Mouse (Mus musculus): Measurements from ENCODE around the gene Rnf113a2.

The Rnf113a2 gene

DNA sequence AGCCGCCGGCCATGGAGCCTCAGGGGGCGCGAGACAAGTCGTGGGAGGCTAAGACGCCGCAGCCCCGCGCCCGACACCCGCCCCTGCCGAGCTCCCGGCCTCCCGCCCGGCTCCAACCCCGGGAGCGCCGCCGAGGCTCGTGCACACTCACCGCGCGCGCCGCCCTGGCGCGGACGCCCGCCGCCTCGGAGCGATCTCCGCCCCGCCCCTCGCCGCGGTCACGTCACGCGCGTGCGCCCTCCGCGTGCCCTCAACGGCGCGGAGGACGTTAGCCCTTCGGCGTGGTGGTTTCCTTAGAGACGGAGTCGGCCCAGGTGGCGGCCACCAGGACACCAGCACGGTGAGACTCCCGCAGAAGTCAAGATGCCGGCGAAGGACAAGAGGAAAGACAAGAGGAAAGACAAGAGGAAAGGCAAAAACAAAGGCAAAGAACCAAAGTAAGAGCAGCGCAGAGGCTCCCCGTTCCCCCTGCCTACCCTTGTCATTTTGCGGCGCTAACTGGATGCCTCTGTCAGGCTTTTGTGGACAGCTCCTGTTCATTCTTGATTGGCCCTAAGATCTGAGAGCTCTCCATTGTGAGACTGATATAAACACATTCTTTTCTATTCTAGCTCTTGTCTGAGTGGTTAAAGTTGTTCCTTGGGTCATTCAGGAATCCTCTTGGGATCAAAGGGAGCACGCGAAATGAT lies 8.0 kb upstream of the Rnf113a2 start, which contains the start of the genes Entpd5 and Bbof1:
TSS of gene Entpd5 (minus strand) at position 211 of the 689 bp plus-strand sequence.
TSS of gene Bbof1 (plus strand) at position 253 of the 689 bp plus-strand sequence.
- peak; percentile 93 for DNase-seq

DNA sequence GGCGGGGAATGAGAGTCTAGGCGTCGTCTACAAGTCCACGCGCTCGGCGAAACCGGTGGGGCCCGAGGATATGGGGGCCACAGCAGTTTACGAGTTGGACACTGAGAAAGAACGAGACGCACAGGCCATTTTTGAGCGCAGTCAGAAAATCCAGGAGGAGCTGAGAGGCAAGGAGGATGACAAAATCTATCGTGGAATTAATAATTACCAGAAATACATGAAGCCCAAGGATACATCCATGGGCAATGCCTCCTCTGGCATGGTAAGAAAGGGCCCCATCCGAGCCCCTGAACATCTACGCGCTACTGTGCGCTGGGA lies 568 bp downstream of the Rnf113a2 start:
- no peak for DNase-seq

DNA sequence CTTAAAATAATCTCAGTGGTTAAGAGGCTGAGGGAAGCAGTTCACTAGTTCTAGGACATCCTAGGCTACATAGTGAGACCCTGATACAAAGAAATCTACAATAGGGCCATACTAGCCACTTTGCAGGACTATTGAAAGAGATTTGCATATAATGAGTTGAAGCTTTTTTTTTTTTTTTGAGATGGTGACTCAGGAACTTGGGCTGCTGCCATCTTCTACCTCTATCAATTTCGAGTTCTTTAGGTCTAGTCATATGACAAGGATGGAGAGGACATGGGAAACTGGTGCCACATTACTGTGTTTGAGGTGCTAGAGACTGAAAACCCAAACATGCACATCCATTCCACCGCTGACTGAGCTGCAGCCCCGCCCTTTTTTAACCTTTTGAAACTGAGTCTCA lies 7.0 kb downstream of the Rnf113a2 start:
- DNase-seq, result no peak

DNA sequence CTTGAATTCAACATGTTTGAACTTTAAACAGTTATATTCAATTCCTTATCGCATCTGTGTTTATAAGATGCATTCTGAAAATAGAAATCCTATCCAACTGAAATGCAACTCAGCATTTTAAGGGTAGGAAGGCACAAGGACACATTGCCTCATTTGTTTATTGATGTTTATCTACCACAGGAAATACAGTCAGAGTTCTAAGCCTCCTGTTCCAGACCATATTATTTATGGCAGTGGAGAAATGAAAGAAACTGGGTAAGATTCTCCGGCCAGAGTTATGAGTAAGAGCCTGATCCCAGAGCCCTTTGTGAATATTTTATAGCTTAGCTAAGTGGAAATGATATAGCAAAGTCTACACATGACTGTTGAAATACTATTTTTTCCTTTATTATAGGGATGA lies 12.8 kb downstream of the Rnf113a2 start:
- DNase-seq, result no peak

DNA sequence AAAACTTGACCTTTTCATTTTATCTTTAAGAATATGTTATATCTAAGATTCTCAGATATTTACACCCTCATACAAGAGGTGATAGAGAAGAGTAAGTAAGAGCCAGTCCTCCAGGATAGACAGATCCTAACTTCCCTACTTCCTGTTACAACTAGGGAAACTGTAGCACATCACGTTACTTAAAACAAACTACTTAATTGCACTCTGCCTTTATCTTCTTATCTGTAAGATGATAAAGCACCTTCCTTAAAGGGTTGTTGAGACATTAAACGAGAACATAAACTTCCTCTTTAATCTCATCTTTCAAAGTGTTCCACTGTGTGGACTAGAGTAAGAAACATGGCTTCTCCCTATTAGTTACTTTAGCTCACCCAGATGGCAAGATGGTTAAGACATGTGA lies 21.7 kb downstream of the Rnf113a2 start:
- DNase-seq, result no peak

DNA sequence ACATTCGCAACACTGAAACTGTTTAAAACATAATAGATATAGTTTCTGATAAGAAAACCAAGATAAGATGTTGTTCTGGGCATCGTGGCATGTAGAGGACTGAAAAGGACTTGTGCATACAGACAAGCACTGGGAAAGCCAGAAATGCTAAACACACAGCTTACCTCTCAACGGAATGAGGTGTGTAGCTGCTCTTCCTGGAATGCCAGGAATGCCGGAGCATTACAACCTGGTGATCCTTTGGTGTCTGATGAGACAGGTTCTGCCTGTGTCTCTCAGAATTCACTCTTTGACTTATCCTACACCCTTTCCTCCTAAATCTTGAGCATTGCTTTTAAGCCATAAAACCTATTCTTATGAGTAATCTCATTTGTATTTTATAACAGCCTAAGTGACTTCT lies 25.5 kb downstream of the Rnf113a2 start:
- DNase-seq, result no peak

DNA sequence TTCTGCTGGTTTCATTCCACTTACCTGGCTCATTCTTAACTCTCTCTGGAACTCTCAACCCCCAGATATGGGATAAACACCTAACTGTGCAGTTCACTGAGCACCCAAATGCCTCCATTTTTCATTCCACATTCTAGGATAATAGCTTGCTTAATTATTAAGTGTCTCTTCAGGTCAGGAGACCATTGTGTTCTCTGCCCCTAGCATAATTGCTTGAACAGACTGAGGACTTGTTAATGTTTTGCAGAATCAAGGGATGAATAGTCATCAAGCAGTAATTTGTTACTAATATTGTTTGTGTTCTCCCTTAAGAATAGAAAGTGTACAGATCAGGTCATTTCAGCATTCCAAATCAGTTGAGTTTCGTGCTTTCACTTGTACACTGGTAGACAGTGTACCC lies 30.4 kb downstream of the Rnf113a2 start:
- no peak for DNase-seq

DNA sequence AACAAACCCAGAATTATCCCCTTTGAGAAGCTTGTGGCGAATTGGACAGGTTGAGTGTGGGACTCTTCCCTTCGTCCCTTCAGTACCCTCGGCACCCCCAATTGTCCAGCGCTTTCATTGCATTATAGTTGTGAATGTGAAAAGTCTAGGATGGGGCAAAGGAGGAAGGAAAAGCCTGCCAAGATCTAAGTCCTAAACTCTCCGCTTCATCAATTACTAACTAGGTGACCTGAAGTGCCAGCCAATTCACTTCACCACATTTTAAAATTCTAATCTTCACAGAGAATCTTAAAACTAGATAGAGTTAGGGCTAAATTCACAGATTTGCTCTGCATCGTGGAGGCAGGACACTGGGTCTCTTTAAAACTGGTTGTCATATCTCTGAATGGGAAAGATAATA lies 31.2 kb downstream of the Rnf113a2 start:
- no peak for DNase-seq

DNA sequence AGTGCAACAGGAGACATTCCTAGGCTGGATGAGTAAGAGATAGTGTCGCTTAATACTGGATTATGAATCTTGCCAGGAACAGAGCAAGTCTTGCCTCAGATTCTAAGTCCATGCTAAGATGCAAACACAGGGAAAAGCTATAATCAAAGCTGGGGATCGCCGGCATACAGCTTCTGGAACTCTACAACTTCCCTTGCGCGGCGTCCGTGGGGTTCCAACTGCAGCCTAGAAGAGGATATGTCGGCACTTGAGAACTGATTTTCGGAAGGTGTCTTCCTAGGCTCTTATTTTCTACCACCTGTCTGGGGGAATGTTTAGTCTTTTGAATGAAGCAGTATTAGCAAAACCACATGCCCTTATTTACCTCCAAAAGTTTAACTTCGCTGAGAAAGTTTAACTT lies 32.9 kb downstream of the Rnf113a2 start:
- peak; percentile 11 for DNase-seq

DNA sequence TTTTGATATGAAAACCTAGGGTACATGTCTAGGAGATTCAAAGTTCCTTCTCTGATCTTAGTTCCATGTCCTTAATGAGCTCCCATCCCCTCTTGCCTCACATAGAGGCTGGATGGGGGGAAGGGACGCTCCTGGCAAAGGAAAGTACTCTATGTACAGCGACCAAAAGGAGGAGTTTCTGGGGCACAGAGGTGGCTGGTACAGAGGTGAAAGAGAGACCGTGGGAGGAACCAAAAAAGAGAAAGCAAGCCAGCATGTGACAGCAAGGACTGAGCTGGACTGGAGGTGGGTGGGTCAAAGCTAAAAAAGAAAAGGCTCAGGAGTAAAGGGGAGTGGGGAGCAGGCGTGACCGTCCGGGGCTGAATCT lies 33.3 kb downstream of the Rnf113a2 start:
- no peak for DNase-seq

DNA sequence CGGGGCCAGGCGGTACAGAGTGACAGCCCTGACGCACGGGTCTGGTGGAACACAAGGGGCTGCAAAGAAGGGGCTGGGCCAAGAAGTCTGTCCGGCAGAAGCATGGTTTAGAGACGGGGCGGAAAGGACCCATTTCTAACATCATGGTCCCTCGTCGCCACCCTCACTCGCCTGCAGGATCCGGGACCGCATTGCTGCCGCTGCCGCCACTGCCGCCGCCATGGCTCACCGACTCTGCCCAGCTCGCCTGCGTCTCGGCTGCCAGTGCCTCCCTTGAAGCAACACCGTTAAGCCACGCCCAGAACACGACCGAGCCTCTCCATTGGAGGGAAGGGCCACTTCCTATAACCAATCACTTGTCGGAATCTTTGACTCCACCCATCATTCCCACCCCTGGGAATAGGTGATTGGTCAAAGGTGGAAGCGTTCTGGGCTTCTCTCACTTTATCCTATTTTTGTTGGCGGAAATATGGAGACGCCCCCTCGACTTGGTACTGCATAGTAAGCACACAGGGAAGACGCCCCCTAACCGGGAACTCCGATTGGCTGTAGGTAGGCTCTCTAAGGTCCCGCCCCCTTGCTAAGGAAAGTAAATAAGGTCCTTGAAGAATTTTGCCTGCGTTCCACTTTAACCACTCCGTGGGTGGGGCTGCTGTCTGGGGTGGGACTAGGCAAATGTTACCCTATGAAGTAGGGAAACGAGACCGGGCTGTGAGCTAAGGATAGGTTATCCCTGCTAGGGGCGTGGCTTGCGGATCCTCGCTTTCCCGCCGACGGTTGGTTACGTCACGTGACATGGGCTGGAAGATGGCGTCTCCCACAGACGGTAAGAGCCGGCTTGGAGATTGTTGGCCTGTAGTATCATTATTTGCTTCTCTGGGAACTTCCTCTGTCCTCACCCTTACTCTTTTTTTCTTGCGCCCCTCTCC lies 34.0 kb downstream of the Rnf113a2 start, which contains the start of the genes Aldh6a1 and Lin52:
TSS of gene Aldh6a1 (minus strand) at position 287 of the 929 bp plus-strand sequence.
TSS of gene Lin52 (plus strand) at position 705 of the 929 bp plus-strand sequence.
- peak; percentile 99 for DNase-seq

DNA sequence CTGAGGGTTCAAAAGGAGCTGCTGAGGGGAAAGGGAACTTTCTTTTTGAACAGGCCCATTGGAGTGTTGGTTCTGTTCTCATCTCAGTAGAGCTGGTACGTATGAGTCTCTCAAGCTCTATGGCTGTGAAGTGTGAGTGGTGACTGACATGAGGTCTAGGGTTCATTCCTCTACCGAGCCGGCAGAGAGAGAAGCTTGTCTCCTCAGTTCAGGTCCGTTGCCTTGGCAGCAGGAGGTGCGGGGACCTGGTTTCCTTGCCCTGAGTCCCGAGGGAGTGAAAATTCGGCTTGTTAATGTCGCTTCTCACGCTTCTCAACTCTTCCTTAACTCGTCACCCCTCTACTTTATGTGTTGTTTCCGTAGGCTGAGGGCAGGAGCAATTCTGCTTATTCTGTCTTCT lies 34.8 kb downstream of the Rnf113a2 start:
- peak; percentile 28 for DNase-seq

DNA sequence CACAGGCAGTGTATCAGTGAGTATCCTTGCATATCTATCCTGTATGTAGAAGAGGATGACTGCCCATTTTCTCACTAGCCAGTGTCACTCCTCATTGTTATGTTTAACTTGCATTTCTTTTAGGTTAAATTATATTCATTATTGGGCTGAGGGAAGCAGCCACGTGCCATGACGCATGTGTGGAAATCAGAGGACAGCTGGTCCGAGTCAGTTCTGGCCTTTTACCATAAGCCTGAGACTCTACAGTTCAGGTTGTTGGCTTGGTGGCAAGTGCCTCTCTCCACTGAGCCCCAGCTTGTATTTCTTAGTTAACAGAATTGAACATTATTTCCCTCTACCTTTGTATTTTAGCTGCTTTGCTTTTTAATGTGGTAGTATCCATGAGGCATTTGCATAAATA lies 39.9 kb downstream of the Rnf113a2 start:
- peak; percentile 14 for DNase-seq

DNA sequence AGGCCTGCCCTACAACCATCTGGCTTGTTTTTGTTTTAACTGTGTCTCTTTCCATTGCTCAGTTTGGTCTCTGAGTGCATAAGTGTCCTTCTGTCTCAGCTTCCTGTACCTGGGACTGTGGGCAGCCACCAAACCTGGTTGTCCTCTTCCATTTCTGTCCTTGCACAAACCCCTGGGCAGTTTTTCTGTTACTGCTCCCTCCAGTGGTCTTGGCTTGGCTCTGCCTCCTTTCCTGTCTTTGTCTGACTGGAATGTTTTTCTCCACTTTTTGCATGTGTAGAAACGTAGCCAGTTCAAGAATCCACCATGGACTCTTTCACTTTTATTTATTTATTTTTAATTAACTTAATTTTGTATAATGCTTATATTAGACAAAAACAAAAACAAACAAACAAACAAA lies 42.8 kb downstream of the Rnf113a2 start:
- no peak for DNase-seq

DNA sequence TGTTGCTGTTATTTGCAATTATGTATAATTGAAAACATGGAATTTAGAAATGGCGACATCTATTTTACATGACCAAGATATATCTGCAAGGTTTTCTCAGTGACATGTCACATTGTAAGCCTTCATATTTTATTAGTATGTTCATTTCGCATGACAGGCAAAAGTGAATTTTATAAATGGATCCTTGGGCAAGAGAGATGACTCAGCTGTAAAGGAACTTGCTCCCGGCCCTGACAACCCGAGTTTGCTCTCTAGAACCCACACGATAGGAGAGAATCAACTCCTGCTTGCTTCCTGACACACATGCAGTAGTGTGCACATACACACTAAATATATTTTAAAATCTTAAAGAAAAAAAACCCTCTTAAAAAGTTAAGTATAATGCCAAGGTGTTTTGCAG lies 44.4 kb downstream of the Rnf113a2 start:
- no peak for DNase-seq

DNA sequence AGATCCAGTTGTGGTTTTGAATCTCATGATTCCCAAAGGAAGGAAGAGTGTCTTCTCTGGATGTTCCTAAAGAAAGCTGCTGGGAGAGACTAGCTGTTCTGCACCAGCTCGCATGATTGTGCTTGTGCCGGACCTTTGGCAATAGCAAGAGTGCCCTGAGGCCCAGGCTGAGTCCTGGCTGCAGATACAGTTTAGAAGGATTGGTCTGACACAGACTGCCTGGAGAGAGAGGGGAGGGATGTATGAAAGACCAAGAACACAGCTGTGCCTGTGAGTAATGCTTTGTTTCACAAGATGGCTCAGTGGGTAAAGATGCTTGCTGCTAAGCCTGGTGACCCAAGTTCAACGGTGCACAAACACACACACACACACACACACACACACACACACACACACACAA lies 45.9 kb downstream of the Rnf113a2 start:
- DNase-seq, result no peak

All from cerebellum, adult 9-11 months (tissue).